Mouse (Mus musculus): ENCODE results near the gene Fbxl15. TPM values are rescaled to one million over a fixed set of nuclear protein-coding genes. Genes with fewer than 3 reads are reported as not detected.

The Fbxl15 gene
- polyA plus RNA-seq, 1 experiment from 2014 or later: 9.9 TPM

DNA sequence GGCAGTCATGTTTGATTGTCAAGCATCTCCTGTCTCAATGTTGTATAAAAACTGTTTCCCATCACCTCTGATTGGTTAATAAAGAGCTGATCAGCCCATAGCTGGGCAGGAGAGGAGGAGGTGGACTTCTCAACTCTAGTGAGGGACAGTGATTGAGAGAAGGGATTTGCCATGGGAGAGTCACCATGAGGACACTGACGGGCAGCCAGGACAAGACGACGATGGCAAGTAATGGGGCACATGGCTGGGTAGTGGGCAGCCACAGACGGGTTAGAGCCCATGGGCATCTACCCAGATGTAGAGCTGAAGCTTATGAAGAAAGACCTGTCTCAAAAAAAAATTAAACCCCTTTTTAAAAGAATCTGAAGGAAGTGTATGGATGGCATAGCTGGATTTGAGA is 25.4 kb upstream of the Fbxl15 start:
- Histone ChIP-seq H3K9ac (no peak overlapping the region), H3K4me1 (replicated peaks) (peaks cover 18% of the 10 kb centered on the region), H3K27ac (ENCODE audit: poor library complexity, severe bottlenecking) (no peak overlapping the region), H3K36me3 (peaks cover 3% of the 10 kb centered on the region), H3K4me3 (no peak overlapping the region), H3K27me3 (replicated peaks) (peaks cover 9% of the 10 kb centered on the region), H3K9me3 (replicated peaks) (no peaks in the 10 kb centered on the region), H3K4me2 (no peak overlapping the region)
- WGBS: 85% methylated on average over 4 of the region's 4 CpGs
- ATAC-seq (ENCODE audit: insufficient number of reproducible peaks, low FRiP score): no peak

GRCm38 (mm10) chr19:46303251-46304215 is 24.5 kb upstream of the Fbxl15 start:
- H3K4me3 ChIP-seq: peak overlapping the region; percentile 81
- H3K4me1 ChIP-seq (replicated peaks): peaks cover 20% of the 10 kb centered on the region
- peak overlapping the region; percentile 82; the same call in 1 of the 2 replicates for H3K9ac ChIP-seq
- no peak for ATAC-seq (ENCODE audit: insufficient number of reproducible peaks, low FRiP score)
- H3K27ac ChIP-seq (ENCODE audit: poor library complexity, severe bottlenecking): peak overlapping the region; percentile 79; the same call in 1 of the 2 replicates
- H3K27me3 ChIP-seq (replicated peaks): peaks cover 19% of the 10 kb centered on the region
- WGBS: 55% methylated on average over 18 of the region's 18 CpGs
- peak overlapping the region; percentile 99 for H3K4me2 ChIP-seq
- H3K9me3 ChIP-seq (replicated peaks): no peaks in the 10 kb centered on the region
- peaks cover 11% of the 10 kb centered on the region for H3K36me3 ChIP-seq

- peaks cover 11% of the 10 kb centered on the region for H3K36me3 ChIP-seq
- ATAC-seq (ENCODE audit: insufficient number of reproducible peaks, low FRiP score): peak; percentile 86
These were observed 23.7 kb upstream of the Fbxl15 start, which contains the start of gene Nfkb2 for GRCm38 (mm10) chr19:46304216-46304841. TSS of gene Nfkb2 (plus strand) at chr19:46304320.

GRCm38 (mm10) chr19:46304908-46305333 is 23.1 kb upstream of the Fbxl15 start:
- Histone ChIP-seq H3K4me2 (peak overlapping the region; percentile 99), H3K27me3 (replicated peaks) (peaks cover 26% of the 10 kb centered on the region), H3K4me1 (replicated peaks) (peaks cover 25% of the 10 kb centered on the region), H3K9ac (peak overlapping the region; percentile 82), H3K9me3 (replicated peaks) (no peaks in the 10 kb centered on the region), H3K36me3 (peaks cover 15% of the 10 kb centered on the region), H3K27ac (ENCODE audit: poor library complexity, severe bottlenecking) (peak overlapping the region; percentile 69), H3K4me3 (peak overlapping the region; percentile 81)
- peak; percentile 39 for ATAC-seq (ENCODE audit: insufficient number of reproducible peaks, low FRiP score)
- under 1% methylated on average over 34 of the region's 34 CpGs for WGBS

More at GRCm38 (mm10) chr19:46304216-46304841, 23.7 kb upstream of the Fbxl15 start, which contains the start of gene Nfkb2:
- Histone ChIP-seq H3K4me1 (replicated peaks) (peaks cover 25% of the 10 kb centered on the region), H3K9ac (peak within 1 kb of the TSS; percentile 82), H3K27ac (ENCODE audit: poor library complexity, severe bottlenecking) (peak within 1 kb of the TSS; percentile 79), H3K9me3 (replicated peaks) (no peaks in the 10 kb centered on the region), H3K4me2 (peak within 1 kb of the TSS; percentile 99), H3K4me3 (peak within 1 kb of the TSS; percentile 81), H3K27me3 (replicated peaks) (peaks cover 21% of the 10 kb centered on the region)
- WGBS: under 1% methylated on average over 39 of the region's 39 CpGs

GRCm38 (mm10) chr19:46305432-46306267 is 22.3 kb upstream of the Fbxl15 start:
- peak; percentile 86 for ATAC-seq (ENCODE audit: insufficient number of reproducible peaks, low FRiP score)
- WGBS: under 1% methylated on average over 42 of the region's 43 CpGs
- H3K9me3 ChIP-seq (replicated peaks): no peaks in the 10 kb centered on the region

DNA sequence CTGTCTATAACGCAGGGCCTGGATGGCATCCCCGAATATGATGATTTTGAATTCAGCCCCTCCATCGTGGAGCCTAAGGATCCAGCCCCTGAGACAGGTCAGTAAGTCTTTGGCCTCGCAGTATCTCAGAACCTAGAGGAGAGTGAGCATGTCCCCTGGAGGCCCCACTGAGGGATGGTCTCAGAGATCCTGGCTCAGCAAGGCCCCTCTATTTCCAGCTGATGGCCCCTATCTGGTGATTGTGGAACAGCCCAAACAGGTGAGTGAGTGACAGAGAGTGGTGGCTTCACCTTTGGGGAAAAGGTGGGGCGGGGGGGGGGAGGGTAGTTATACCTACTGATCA is 21.7 kb upstream of the Fbxl15 start:
- Histone ChIP-seq H3K27me3 (replicated peaks) (peaks cover 38% of the 10 kb centered on the region), H3K27ac (ENCODE audit: poor library complexity, severe bottlenecking) (no peak overlapping the region), H3K9ac (peak overlapping the region; percentile 82), H3K4me3 (peak overlapping the region; percentile 81), H3K4me2 (peak overlapping the region; percentile 99), H3K9me3 (replicated peaks) (no peaks in the 10 kb centered on the region), H3K4me1 (replicated peaks) (peaks cover 25% of the 10 kb centered on the region), H3K36me3 (peaks cover 28% of the 10 kb centered on the region)
- WGBS: 57% methylated on average over 5 of the region's 5 CpGs
- no peak for ATAC-seq (ENCODE audit: insufficient number of reproducible peaks, low FRiP score)

More at GRCm38 (mm10) chr19:46305432-46306267, 22.3 kb upstream of the Fbxl15 start:
- Histone ChIP-seq H3K27me3 (replicated peaks) (peaks cover 33% of the 10 kb centered on the region), H3K4me3 (peak overlapping the region; percentile 81), H3K9ac (peak overlapping the region; percentile 82), H3K36me3 (peaks cover 22% of the 10 kb centered on the region), H3K4me2 (peak overlapping the region; percentile 99), H3K27ac (ENCODE audit: poor library complexity, severe bottlenecking) (peak overlapping the region; percentile 69), H3K4me1 (replicated peaks) (peaks cover 25% of the 10 kb centered on the region)

GRCm38 (mm10) chr19:46306751-46307289 is 21.2 kb upstream of the Fbxl15 start:
- H3K4me1 ChIP-seq (replicated peaks): peaks cover 25% of the 10 kb centered on the region
- no peak overlapping the region for H3K9ac ChIP-seq
- no peak overlapping the region for H3K4me2 ChIP-seq
- no peaks in the 10 kb centered on the region for H3K9me3 ChIP-seq (replicated peaks)
- H3K27me3 ChIP-seq (replicated peaks): peaks cover 44% of the 10 kb centered on the region
- H3K36me3 ChIP-seq: peaks cover 34% of the 10 kb centered on the region
- H3K27ac ChIP-seq (ENCODE audit: poor library complexity, severe bottlenecking): no peak overlapping the region
- 88% methylated on average over 9 of the region's 9 CpGs for WGBS
- no peak overlapping the region for H3K4me3 ChIP-seq
- ATAC-seq (ENCODE audit: insufficient number of reproducible peaks, low FRiP score): no peak

DNA sequence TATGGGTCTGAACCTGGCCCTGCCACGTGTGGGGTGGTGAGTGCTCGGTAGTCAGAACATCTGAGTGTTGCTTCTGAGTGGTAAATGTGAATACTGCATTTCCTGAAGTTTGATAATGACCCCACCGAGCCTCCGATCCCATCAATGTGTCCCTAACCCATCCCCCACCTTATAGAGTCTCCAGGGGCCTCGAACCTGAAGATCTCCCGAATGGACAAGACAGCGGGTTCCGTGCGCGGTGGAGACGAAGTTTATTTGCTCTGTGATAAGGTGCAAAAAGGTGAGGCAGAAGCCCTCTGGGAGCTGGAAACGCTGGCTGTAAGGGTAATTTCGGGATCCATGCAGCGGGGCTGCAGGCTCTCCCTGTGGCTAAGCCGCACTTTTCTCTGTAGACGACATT is 20.2 kb upstream of the Fbxl15 start:
- ATAC-seq (ENCODE audit: insufficient number of reproducible peaks, low FRiP score): no peak
- H3K36me3 ChIP-seq: peaks cover 43% of the 10 kb centered on the region
- H3K27ac ChIP-seq (ENCODE audit: poor library complexity, severe bottlenecking): no peak overlapping the region
- no peak overlapping the region for H3K4me2 ChIP-seq
- no peak overlapping the region for H3K4me3 ChIP-seq
- peaks cover 25% of the 10 kb centered on the region for H3K4me1 ChIP-seq (replicated peaks)
- H3K9me3 ChIP-seq (replicated peaks): no peaks in the 10 kb centered on the region
- H3K9ac ChIP-seq: no peak overlapping the region
- 72% methylated on average over 16 of the region's 16 CpGs for WGBS
- H3K27me3 ChIP-seq (replicated peaks): peaks cover 51% of the 10 kb centered on the region

DNA sequence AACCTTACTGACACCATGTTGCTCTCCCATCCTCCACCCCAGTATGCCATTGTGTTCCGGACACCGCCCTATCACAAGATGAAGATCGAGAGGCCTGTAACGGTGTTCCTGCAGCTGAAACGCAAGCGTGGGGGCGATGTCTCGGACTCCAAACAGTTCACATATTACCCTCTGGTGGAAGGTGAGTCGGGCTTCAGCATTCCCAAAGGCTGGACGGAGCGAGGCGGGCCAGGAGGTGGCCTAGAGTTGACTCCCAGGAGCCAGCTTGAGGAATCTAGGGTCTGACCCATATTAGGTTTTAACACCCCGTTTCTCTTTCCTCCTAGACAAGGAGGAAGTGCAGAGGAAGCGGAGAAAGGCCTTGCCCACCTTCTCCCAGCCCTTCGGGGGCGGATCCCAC is 19.7 kb upstream of the Fbxl15 start:
- ATAC-seq (ENCODE audit: insufficient number of reproducible peaks, low FRiP score): no peak
- peak overlapping the region; percentile 40; the same call in 1 of the 2 replicates for H3K4me3 ChIP-seq
- H3K27me3 ChIP-seq (replicated peaks): peaks cover 56% of the 10 kb centered on the region

GRCm38 (mm10) chr19:46308706-46309435 is 19.1 kb upstream of the Fbxl15 start:
- WGBS: 2% methylated on average over 47 of the region's 47 CpGs
- Histone ChIP-seq H3K4me3 (peak overlapping the region; percentile 40), H3K36me3 (peaks cover 44% of the 10 kb centered on the region), H3K4me1 (replicated peaks) (peaks cover 22% of the 10 kb centered on the region), H3K27me3 (replicated peaks) (peaks cover 62% of the 10 kb centered on the region), H3K9me3 (replicated peaks) (no peaks in the 10 kb centered on the region), H3K9ac (peak overlapping the region; percentile 68), H3K27ac (ENCODE audit: poor library complexity, severe bottlenecking) (no peak overlapping the region), H3K4me2 (peak overlapping the region; percentile 74)
- ATAC-seq (ENCODE audit: insufficient number of reproducible peaks, low FRiP score): no peak

More for the DNA sequence above, 19.7 kb upstream of the Fbxl15 start:
- Histone ChIP-seq H3K27ac (ENCODE audit: poor library complexity, severe bottlenecking) (no peak overlapping the region), H3K9me3 (replicated peaks) (no peaks in the 10 kb centered on the region), H3K36me3 (peaks cover 44% of the 10 kb centered on the region), H3K4me1 (replicated peaks) (peaks cover 25% of the 10 kb centered on the region), H3K4me2 (peak overlapping the region; percentile 74), H3K9ac (peak overlapping the region; percentile 68; the same call in 1 of the 2 replicates)
- WGBS: 65% methylated on average over 16 of the region's 16 CpGs
